Mouse (Mus musculus) testis, adult 2 months (tissue): ENCODE measurements around the gene Ccser2.
"Not testable (repeated sequence)": the region's sequence is repeated elsewhere in the genome, so short reads cannot be mapped to it uniquely, and the experiment has no call there.

ENCODE experiments used
- CTCF ChIP-seq: fragments of 200-500 bp; IDR thresholded peaks from 2 replicates; pipeline ENCODE4 v1.5.1; 2012; ENCODE audit warnings: low read depth, mild to moderate bottlenecking, inconsistent platforms, low read length, moderate library complexity; ENCODE audit not compliant: control insufficient read depth, insufficient read depth, insufficient replicate concordance
- POLR2A ChIP-seq: fragments of 200-500 bp; IDR thresholded peaks from 2 replicates; pipeline ENCODE4 v1.6.1; 2012; ENCODE audit warnings: low read depth, mild to moderate bottlenecking, inconsistent platforms, low read length, moderate library complexity; ENCODE audit not compliant: control insufficient read depth

DNA sequence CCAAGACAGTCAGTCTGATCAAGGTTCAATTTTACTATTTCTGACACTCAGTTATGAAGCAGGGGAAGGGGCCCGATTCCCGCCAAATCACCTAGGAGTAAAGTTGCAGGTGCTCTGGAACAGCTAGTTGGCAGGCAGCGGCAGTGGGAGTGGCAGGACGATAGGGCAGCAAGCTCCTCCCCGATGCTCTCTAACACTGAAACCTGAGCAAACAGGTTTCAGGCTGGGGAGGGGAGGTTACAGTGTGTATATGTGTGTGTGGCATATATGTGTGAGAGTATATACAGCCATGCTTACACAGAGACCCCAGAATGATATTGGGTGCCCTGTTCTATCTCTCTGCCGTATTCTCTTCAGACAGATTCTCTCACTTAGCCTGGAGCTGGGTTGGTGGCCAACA lies 32.2 kb upstream of the Ccser2 start:
- TF ChIP-seq POLR2A, CTCF: not testable (repeated sequence)
